Mouse (Mus musculus) cortical plate, adult 2 months (tissue): ENCODE data around the gene Npc2.

Experiments
- CTCF ChIP-seq: fragments of 200-500 bp; IDR thresholded peaks from 2 replicates; pipeline ENCODE4 v1.5.1; 2011; ENCODE audit warnings: mild to moderate bottlenecking, control low read depth, low read length; ENCODE audit not compliant: insufficient read depth; ENCODE audit errors: extremely low read depth
- POLR2A ChIP-seq: fragments of 200-500 bp; IDR thresholded peaks from 2 replicates; pipeline ENCODE4 v1.6.1; 2011; ENCODE audit warnings: mild to moderate bottlenecking, low read length, control low read depth; ENCODE audit not compliant: insufficient read depth; ENCODE audit errors: extremely low read depth

GRCm38 (mm10) chr12:84765506-84765905 is 7.4 kb downstream of the Npc2 start:
- TF ChIP-seq CTCF: no peak
- no peak for TF ChIP-seq POLR2A
